Mouse (Mus musculus) C2C12 (cell line): ENCODE data around the gene Mcat.

Experiments used
- CTCF ChIP-seq: IDR thresholded peaks from one replicate; pipeline ENCODE4 v1.5.1; 2011; ENCODE audit not compliant: control insufficient read depth, insufficient read depth, insufficient read length
- MYOG ChIP-seq: IDR thresholded peaks from one replicate; pipeline ENCODE4 v1.6.1; 2011; ENCODE audit not compliant: control insufficient read depth, insufficient read length; ENCODE audit errors: extremely low read depth

GRCm38 (mm10) chr15:83607115-83607802 is 43.7 kb upstream of the Mcat start:
- TF ChIP-seq CTCF: peak; percentile 97
- TF ChIP-seq MYOG: no peak
